Mouse (Mus musculus) ES-E14 (cell line): ENCODE data around the gene Pxk. TPM values are rescaled to one million over a fixed set of nuclear protein-coding genes. Genes with fewer than 3 reads are reported as not detected.

Source experiments
- DNase-seq: peaks from one replicate; pipeline ENCODE4 v3.0.0-alpha.2; 2013; ENCODE audit warnings: low read depth, low spot score
- H3K27ac ChIP-seq: 2 replicates; pipeline ENCODE4 v1.5.1; 2012; ENCODE audit warnings: low read depth, mild to moderate bottlenecking, low read length, moderate library complexity, mixed read lengths; ENCODE audit not compliant: poor library complexity, insufficient read depth, severe bottlenecking
- H3K36me3 ChIP-seq: 2 replicates; pipeline ENCODE4 v1.6.1; 2012; ENCODE audit warnings: mild to moderate bottlenecking, low read length, moderate library complexity, mixed read lengths; ENCODE audit not compliant: control insufficient read depth, poor library complexity, insufficient read depth, severe bottlenecking
- H3K4me1 ChIP-seq, 2 experiments: fragments of 150-350 bp in 1 of 2; sonication (generic) in 1 of 2; 2 replicates each; pipeline ENCODE4 v1.6.1; 2012; ENCODE audit warnings: low read length in 2 of 2, mild to moderate bottlenecking in 1 of 2, mixed read lengths in 1 of 2; ENCODE audit not compliant: control insufficient read depth in 2 of 2, insufficient read depth in 2 of 2, poor library complexity in 1 of 2
- H3K4me3 ChIP-seq, 2 experiments: fragments of 150-350 bp in 1 of 2; sonication (generic) in 1 of 2; 2 replicates each; pipeline ENCODE4 v1.5.1; 2012; ENCODE audit warnings: low read length in 2 of 2, low read depth in 1 of 2, mild to moderate bottlenecking in 1 of 2, mixed read lengths in 1 of 2; ENCODE audit not compliant: insufficient read depth in 1 of 2, poor library complexity in 1 of 2, severe bottlenecking in 1 of 2
- H3K9ac ChIP-seq: 2 replicates; pipeline ENCODE4 v1.6.1; 2012; ENCODE audit warnings: low read depth, mild to moderate bottlenecking, low read length, mixed read lengths; ENCODE audit not compliant: poor library complexity, insufficient read depth, severe bottlenecking
- H3K9me3 ChIP-seq: fragments of 150-350 bp; sonication (generic); 2 replicates; pipeline ENCODE4 v1.6.1; 2012; ENCODE audit warnings: low read depth, mild to moderate bottlenecking, low read length; ENCODE audit not compliant: control insufficient read depth, insufficient read depth
- CHD2 ChIP-seq: IDR thresholded peaks from 2 replicates; pipeline ENCODE4 v1.6.1; 2014; ENCODE audit warnings: mild to moderate bottlenecking, low read depth, low read length, inconsistent platforms
- HCFC1 ChIP-seq: IDR thresholded peaks from 2 replicates; pipeline ENCODE4 v1.6.1; 2012; ENCODE audit warnings: low read length, inconsistent platforms, borderline replicate concordance; ENCODE audit not compliant: insufficient read depth
- MAFK ChIP-seq: IDR thresholded peaks from 2 replicates; pipeline ENCODE4 v1.6.1; 2014; ENCODE audit warnings: mild to moderate bottlenecking, low read depth, low read length, inconsistent platforms; ENCODE audit not compliant: insufficient read depth
- ZC3H11A ChIP-seq: IDR thresholded peaks from 2 replicates; pipeline ENCODE4 v1.6.1; 2012; ENCODE audit warnings: low read depth, mild to moderate bottlenecking, inconsistent platforms, low read length, borderline replicate concordance
- ZNF384 ChIP-seq: IDR thresholded peaks from 2 replicates; pipeline ENCODE4 v1.6.1; 2012; ENCODE audit warnings: low read depth, low read length, inconsistent platforms
- in situ Hi-C, 2 experiments: fragments of 600-800 bp; cut with MboI; formaldehyde crosslinking; loops; one replicate each; pipeline ENCODE4 v1.15.1; 2025; ENCODE audit warnings: low sequenced_read_pairs in 2 of 2, inconsistent platforms in 1 of 2; ENCODE audit not compliant: unreplicated experiment in 2 of 2
- total RNA-seq: library from RNA; depleted of rRNA; stranded (reverse); fragments of 300-350 nt; gene quantifications from 2 replicates; pipeline ENCODE4 v1.2.3, GENCODE M21; 2012

Gene Pxk
- total RNA-seq, 1 experiment = 5.4 TPM

DNA sequence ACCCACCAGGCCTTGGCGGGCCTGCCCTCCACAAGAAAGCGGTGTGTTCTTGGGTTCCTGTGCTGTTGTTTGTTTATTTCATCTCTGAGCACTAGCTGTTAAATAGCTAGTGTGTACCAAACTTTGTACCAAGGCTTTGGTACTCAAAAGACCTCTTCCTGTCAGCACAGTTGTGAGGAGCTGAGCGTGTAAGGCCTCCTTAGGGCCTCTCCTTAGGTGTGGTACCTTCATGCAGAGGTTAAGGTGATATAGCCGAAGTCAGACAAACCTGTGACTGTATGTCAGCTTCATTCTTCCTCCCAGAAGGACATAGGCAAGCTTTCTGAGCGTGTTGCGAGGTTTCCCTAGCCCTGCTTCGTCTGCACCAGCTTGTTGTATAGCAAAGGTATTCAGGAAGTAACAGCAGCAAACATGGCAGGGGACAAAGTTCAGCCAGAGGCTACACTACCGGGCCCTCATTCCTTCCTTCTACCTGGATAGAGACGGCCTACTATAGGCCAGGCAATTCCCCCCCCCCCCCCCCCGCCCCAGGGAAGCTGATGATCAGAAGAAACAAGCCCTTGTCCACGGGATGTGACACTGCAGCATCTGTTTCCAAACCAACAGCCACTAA is 48.7 kb downstream of the Pxk start:
- Histone ChIP-seq H3K9me3 (no peaks in the 10 kb centered on the region), H3K36me3 (peaks cover 5% of the 10 kb centered on the region; the same call in 1 of the 2 replicates), H3K27ac (no peak overlapping the region), H3K4me1 (peaks cover 2 to 7% of the 10 kb centered on the region in 2 experiments; a peak in 1 of 4 replicates), H3K4me3 (no peak overlapping the region), H3K9ac (no peak overlapping the region)
- TF ChIP-seq MAFK = no peak
- TF ChIP-seq HCFC1 = no peak
- TF ChIP-seq CHD2 = no peak
- no peak for TF ChIP-seq ZNF384
- DNase-seq = no peak
- in situ Hi-C loops = no loop called here

GRCm38 (mm10) chr14:8148842-8149241 is 50.8 kb downstream of the Pxk start:
- no peak overlapping the region for H3K4me3 ChIP-seq
- no peak for DNase-seq
- H3K36me3 ChIP-seq = peaks cover 7% of the 10 kb centered on the region; the same call in 1 of the 2 replicates
- H3K9me3 ChIP-seq = no peaks in the 10 kb centered on the region
- in situ Hi-C loops = no loop called here
- no peak overlapping the region for H3K27ac ChIP-seq
- peaks cover 2 to 7% of the 10 kb centered on the region in 2 experiments; a peak in 1 of 4 replicates for H3K4me1 ChIP-seq
- H3K9ac ChIP-seq = no peak overlapping the region
- no peak for TF ChIP-seq CHD2
- TF ChIP-seq HCFC1 = no peak
- no peak for TF ChIP-seq ZNF384
- TF ChIP-seq ZC3H11A = no peak
- TF ChIP-seq MAFK = no peak

- no peak overlapping the region for H3K4me3 ChIP-seq
- H3K36me3 ChIP-seq = peaks cover 2% of the 10 kb centered on the region; the same call in 1 of the 2 replicates
- no peak overlapping the region for H3K9ac ChIP-seq
- H3K27ac ChIP-seq = no peak overlapping the region
- TF ChIP-seq HCFC1 = no peak
- TF ChIP-seq CHD2 = no peak
- TF ChIP-seq ZC3H11A = no peak
- no peak for TF ChIP-seq MAFK
- H3K4me1 ChIP-seq = peaks cover 2 to 7% of the 10 kb centered on the region in 2 experiments; a peak in 1 of 4 replicates
- H3K9me3 ChIP-seq = no peaks in the 10 kb centered on the region
- in situ Hi-C loops = no loop called here
- no peak for DNase-seq
These were observed 53.7 kb downstream of the Pxk start for GRCm38 (mm10) chr14:8151757-8152156.

DNA sequence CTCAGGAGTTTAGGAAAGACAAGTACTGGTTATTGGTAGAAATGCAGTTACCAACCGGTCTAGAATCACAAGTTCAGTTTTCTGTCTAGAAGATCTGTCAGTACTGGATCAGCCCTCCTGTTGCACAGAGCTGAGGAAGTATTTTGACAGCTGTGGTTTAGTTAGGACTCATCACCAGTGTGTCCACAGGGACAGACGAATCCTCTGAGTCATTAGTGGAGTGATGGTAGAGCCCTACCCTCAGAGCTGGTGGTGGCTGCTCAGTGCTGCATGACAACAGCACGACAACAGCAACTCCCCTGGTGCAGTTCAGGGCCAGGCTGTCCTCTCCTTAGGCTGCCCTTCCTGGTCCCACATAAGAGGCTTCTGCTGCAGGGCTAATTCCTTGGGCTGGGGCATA is 56.1 kb downstream of the Pxk start:
- no peak for DNase-seq
- Histone ChIP-seq H3K36me3 (peaks cover 2% of the 10 kb centered on the region; the same call in 1 of the 2 replicates), H3K4me3 (no peak overlapping the region), H3K9ac (no peak overlapping the region), H3K27ac (no peak overlapping the region), H3K9me3 (no peaks in the 10 kb centered on the region), H3K4me1 (peaks cover 0 to 2% of the 10 kb centered on the region in 2 experiments; a peak in 1 of 4 replicates)
- TF ChIP-seq ZNF384 (no peak), HCFC1 (no peak), CHD2 (no peak)
- in situ Hi-C loops = no loop called here

DNA sequence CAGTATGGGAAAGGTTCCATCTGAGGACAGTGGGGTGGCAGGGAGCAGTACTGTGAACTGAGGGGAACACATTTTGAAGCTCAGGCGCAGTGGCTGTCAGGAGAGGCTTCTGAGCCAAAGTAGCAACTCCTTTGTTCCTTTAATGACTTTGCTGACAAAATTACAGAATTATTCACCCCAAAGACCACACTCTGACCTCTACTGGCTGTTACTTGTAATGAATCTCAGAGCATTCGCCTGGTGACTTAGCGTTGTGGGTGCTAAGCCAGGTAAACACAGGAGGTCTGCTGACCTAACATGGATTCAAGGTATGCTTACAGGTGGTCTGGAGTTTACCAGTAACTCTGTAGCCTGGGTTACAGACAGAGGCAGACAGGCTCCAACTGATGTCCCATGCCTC is 58.9 kb downstream of the Pxk start:
- Histone ChIP-seq H3K9me3 (no peaks in the 10 kb centered on the region), H3K4me3 (no peak overlapping the region), H3K4me1 (no peaks in the 10 kb centered on the region), H3K27ac (no peak overlapping the region), H3K9ac (no peak overlapping the region), H3K36me3 (peaks cover 2% of the 10 kb centered on the region; the same call in 1 of the 2 replicates)
- in situ Hi-C loops = no loop called here
- no peak for DNase-seq
- TF ChIP-seq MAFK (no peak), CHD2 (no peak), ZC3H11A (no peak), ZNF384 (no peak), HCFC1 (no peak)
